Mouse (Mus musculus): ENCODE results near the gene Ttc19.
"Not testable (repeated sequence)": the region's sequence is repeated elsewhere in the genome, so short reads cannot be mapped to it uniquely, and the experiment has no call there.

GRCm38 (mm10) chr11:62377202-62377851, 96.1 kb downstream of the Ttc19 start:
- not testable (repeated sequence) for TF ChIP-seq CTCF (IDR thresholded peaks at IDR 0.05; ENCODE audit: low read depth, low read length); POLR2A (IDR thresholded peaks at IDR 0.05; ENCODE audit: borderline replicate concordance, low read depth, low read length)
